Comparison of ENCODE assay signal across 9 mouse cellular contexts in genomic region chr15:9435534-9436180, GRCm38 (mm10). TPM values are rescaled to one million over a fixed set of nuclear protein-coding genes. Genes with fewer than 3 reads are reported as not detected.
DNase-seq lines count a peak whose midpoint lies in the region; ATAC-seq and TF ChIP-seq lines count a peak whose summit lies in the region.
"Had no signal": no experiment of that assay in that cellular context is flagged by ENCODE, and none has a peak within 500 bp of the region (broad histone marks: within the 10 kb centered on the region; RNA-seq: fewer than 3 reads in every experiment).

Gene Capsl (plus strand): TSS chr15:9436028.

- no peak within 1 kb of the TSS for H3K27ac ChIP-seq in liver, embryonic 11.5 days (ENCODE audit: low read depth, low read length)
- H3K27ac ChIP-seq in midbrain, postnatal 0 days (ENCODE audit: low read depth, low read length) = no peak within 1 kb of the TSS

- peak; percentile 75 for ATAC-seq in granulocyte monocyte progenitor cell, adult 5-6 weeks (replicated peaks; ENCODE audit: poor library complexity, severe bottlenecking)
- ATAC-seq in liver, embryonic 11.5 days (replicated peaks; ENCODE audit: low FRiP score) = 0 out of 2 replicates have a peak, but pooled peaks have one; percentile 36
- ATAC-seq in midbrain, postnatal 0 days (ENCODE audit: low FRiP score) = peak; percentile 86; the same call in 1 of the 2 replicates

- no peaks in the 10 kb centered on the region for H3K9me3 ChIP-seq in liver, embryonic 11.5 days (ENCODE audit: control insufficient read depth, low read length)
- H3K9me3 ChIP-seq in midbrain, postnatal 0 days (ENCODE audit: low read length) = no peaks in the 10 kb centered on the region

- no peaks in the 10 kb centered on the region for H3K27me3 ChIP-seq in liver, embryonic 11.5 days (replicated peaks; ENCODE audit: control insufficient read depth, insufficient read depth, low read length)
- no peaks in the 10 kb centered on the region for H3K27me3 ChIP-seq in midbrain, postnatal 0 days (ENCODE audit: insufficient read depth, low read length)

- WGBS in liver, embryonic 11.5 days = 45% methylated on average over 12 of the region's 12 CpGs
- 47% methylated on average over 12 of the region's 12 CpGs for WGBS in midbrain, postnatal 0 days

- H3K4me1 ChIP-seq in liver, embryonic 11.5 days (replicated peaks; ENCODE audit: control insufficient read depth, insufficient read depth, low read length) = no peaks in the 10 kb centered on the region
- no peaks in the 10 kb centered on the region for H3K4me1 ChIP-seq in midbrain, postnatal 0 days (ENCODE audit: insufficient read depth, low read length)

- H3K9ac ChIP-seq in liver, embryonic 11.5 days (ENCODE audit: low read depth, low read length) = no peak within 1 kb of the TSS
- no peak within 1 kb of the TSS for H3K9ac ChIP-seq in midbrain, postnatal 0 days (replicated peaks; ENCODE audit: low read length, poor library complexity, severe bottlenecking)

- no peak within 1 kb of the TSS for H3K4me3 ChIP-seq in liver, embryonic 11.5 days (ENCODE audit: low read depth, low read length)
- H3K4me3 ChIP-seq in midbrain, postnatal 0 days (ENCODE audit: low read depth, low read length) = 0 out of 2 replicates have a peak within 1 kb of the TSS, but pooled peaks have one; percentile 2

- H3K4me2 ChIP-seq in liver, embryonic 11.5 days = 0 out of 2 replicates have a peak within 1 kb of the TSS, but pooled peaks have one; percentile 25
- peak within 1 kb of the TSS; percentile 26 for H3K4me2 ChIP-seq in midbrain, postnatal 0 days (ENCODE audit: low read depth, low read length, poor library complexity, severe bottlenecking)

- DNase-seq in cerebellum, postnatal 10 days = peak; percentile 62 to 63
- DNase-seq in cerebellum, adult 9-11 months = no peak
- peak; percentile 34 for DNase-seq in brain, embryonic 18.5 days (ENCODE audit: low read depth, low spot score)
- peak; percentile 67 to 77 for DNase-seq in kidney, postnatal 4 days
- DNase-seq in liver, embryonic 11.5 days (ENCODE audit: low spot score) = peak; percentile 40
- peak; percentile 78 for DNase-seq in midbrain, postnatal 0 days (ENCODE audit: low spot score)
- DNase-seq in testis, postnatal 14 days (ENCODE audit: low spot score) = peak; percentile 51

- H3K36me3 ChIP-seq in liver, embryonic 11.5 days (ENCODE audit: control insufficient read depth, insufficient read depth, low read length) = no peaks in the 10 kb centered on the region
- H3K36me3 ChIP-seq in midbrain, postnatal 0 days (ENCODE audit: insufficient read depth, low read length) = no peaks in the 10 kb centered on the region

- TF ChIP-seq CTCF in midbrain, postnatal 0 days (IDR thresholded peaks at IDR 0.05) = no peak

RNA-seq across cellular contexts. Expression of gene Capsl, which starts in this region (rescaled TPM):
- 3.9 TPM in 1 of 2 replicates, not detected in the other for total RNA-seq in granulocyte monocyte progenitor cell, adult 5-6 weeks (2014; fragmentation: Nextera tagmentation)
- total RNA-seq in granulocyte monocyte progenitor cell, adult 5-6 weeks (2017) = 2.3 TPM in 1 of 2 replicates, not detected in the other
- 0.66 and 0.84 TPM in 2 replicates for polyA plus RNA-seq in liver, embryonic 11.5 days (2014; fragmentation: Nextera tagmentation; extraction: Ambion mirVana)
- total RNA-seq in midbrain, postnatal 0 days (2014; rRNA removed) = 1.7 and 3.0 TPM in 2 replicates
- polyA plus RNA-seq in midbrain, postnatal 0 days (2015; fragmentation: Nextera tagmentation; extraction: Ambion mirVana) = 3.6 and 6.4 TPM in 2 replicates
- polyA plus RNA-seq: heart, postnatal 0 days had no signal

Comparison
In these comparisons a context has a peak if more than half of its experiments do, and no peak if none do; other contexts are left out.
1. Peak in DNase-seq, ATAC-seq and H3K4me2 ChIP-seq in liver, embryonic 11.5 days; RNA of the gene not detected or under 1 TPM.
2. ATAC-seq: peak in every context shown above with its lines; median percentile 86 in midbrain, postnatal 0 days; 75 in granulocyte monocyte progenitor cell, adult 5-6 weeks; 36 in liver, embryonic 11.5 days.